Comparison of ENCODE assay signal across 21 mouse cellular contexts in the genomic region with DNA sequence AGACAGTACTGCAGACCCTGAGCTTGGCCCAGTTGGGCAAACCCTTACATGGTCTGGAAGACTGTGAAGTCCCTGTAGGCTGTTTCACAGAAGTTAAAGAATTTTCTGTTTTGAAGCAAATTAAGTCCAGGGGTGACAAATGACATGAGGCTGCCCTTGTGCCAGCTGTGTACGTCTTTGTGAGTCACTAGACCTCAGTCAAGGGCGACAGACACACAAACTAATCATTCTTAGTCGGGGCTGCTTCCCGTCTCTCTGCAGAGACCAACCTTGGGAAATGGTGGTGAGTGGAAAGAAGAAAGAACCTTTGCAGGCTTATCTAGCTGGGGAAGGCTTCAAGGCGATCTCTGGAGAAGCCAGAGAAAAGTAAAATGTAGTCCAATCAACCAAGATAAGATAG.
A peak's percentile ranks its signal among the peaks of the same experiment; 100 is the strongest.
DNase-seq lines count a peak whose midpoint lies in the region; ATAC-seq lines count a peak whose summit lies in the region.
"Had no signal": no experiment of that assay in that cellular context is flagged by ENCODE, and none has a peak within 500 bp of the region (broad histone marks: within the 10 kb centered on the region; RNA-seq: fewer than 3 reads in every experiment).

No protein-coding gene starts in this region.

- peaks cover 26% of the 10 kb centered on the region for H3K4me1 ChIP-seq in heart, embryonic 13.5 days
- H3K4me1 ChIP-seq: embryonic facial prominence, embryonic 15.5 days; forebrain, embryonic 10.5 days; hindbrain, embryonic 15.5 days had no signal

- H3K4me2 ChIP-seq in heart, embryonic 13.5 days: no peak overlapping the region
- H3K4me2 ChIP-seq: embryonic facial prominence, embryonic 15.5 days; hindbrain, embryonic 15.5 days had no signal

- ATAC-seq in heart, embryonic 13.5 days (ENCODE audit: extremely low read depth, insufficient number of reproducible peaks, low FRiP score, low TSS enrichment): no peak
- ATAC-seq in cerebellum, adult (ENCODE audit: insufficient number of reproducible peaks, low FRiP score, low TSS enrichment): no peak
- ATAC-seq: forebrain, embryonic 14.5 days had no signal

- WGBS in heart, embryonic 13.5 days: 25% methylated on average over 5 of the region's 5 CpGs

- no peaks in the 10 kb centered on the region for H3K36me3 ChIP-seq in heart, embryonic 13.5 days
- H3K36me3 ChIP-seq: embryonic facial prominence, embryonic 15.5 days; forebrain, embryonic 10.5 days; hindbrain, embryonic 15.5 days had no signal

- H3K27me3 ChIP-seq in heart, embryonic 13.5 days (replicated peaks): no peaks in the 10 kb centered on the region
- H3K27me3 ChIP-seq: embryonic facial prominence, embryonic 15.5 days; hindbrain, embryonic 15.5 days had no signal

- H3K27ac ChIP-seq in heart, embryonic 13.5 days (replicated peaks): peak overlapping the region; percentile 44
- H3K27ac ChIP-seq: embryonic facial prominence, embryonic 15.5 days; forebrain, embryonic 10.5 days; gastrocnemius, adult 2 months; hindbrain, embryonic 15.5 days had no signal

- no peak for DNase-seq in heart, postnatal 36 days
- DNase-seq in adrenal gland, adult (ENCODE audit: inconsistent age in 2 of 2, low spot score in 1 of 2): peak; percentile 87 to 92
- peak; percentile 88 for DNase-seq in adrenal gland, adult 2 months
- peak; percentile 53 for DNase-seq in adrenal gland, postnatal 25 days
- DNase-seq in cerebellum, adult 11 months: no peak
- DNase-seq: cerebellum, adult 2 months; cerebellum, postnatal 14 days; embryo, embryonic 11 days; gastrocnemius, adult 2 months; gastrocnemius, postnatal 36 days; heart, adult 11 months; heart, postnatal 14 days; kidney, adult 11 months; kidney, adult 9 months had no signal

- no peaks in the 10 kb centered on the region for H3K9me3 ChIP-seq in heart, embryonic 13.5 days
- H3K9me3 ChIP-seq: embryonic facial prominence, embryonic 15.5 days; forebrain, embryonic 10.5 days; hindbrain, embryonic 15.5 days had no signal

- H3K4me3 ChIP-seq in heart, embryonic 13.5 days: no peak overlapping the region
- H3K4me3 ChIP-seq: embryonic facial prominence, embryonic 15.5 days; erythroblast, embryonic 14.5 days; forebrain, embryonic 10.5 days; gastrocnemius, adult 2 months; hindbrain, embryonic 15.5 days had no signal

- intact Hi-C loops in heart, postnatal 36 days (cut with DNase I): no loop called here

- H3K9ac ChIP-seq in heart, embryonic 13.5 days: no peak overlapping the region
- H3K9ac ChIP-seq: embryonic facial prominence, embryonic 15.5 days; hindbrain, embryonic 15.5 days had no signal

Comparison
In these comparisons a context has a peak if more than half of its experiments do, and no peak if none do; other contexts are left out.
1. DNase-seq: peak in adrenal gland, adult (2 of 2), adrenal gland, adult 2 months (single experiment) and adrenal gland, postnatal 25 days (single experiment); none in heart, postnatal 36 days (0 of 2) and cerebellum, adult 11 months (single experiment).